Mouse (Mus musculus) gonadal fat pad, adult 2 months (tissue): ENCODE measurements around the gene Eid2b. TPM values are rescaled to one million over a fixed set of nuclear protein-coding genes. Genes with fewer than 3 reads are reported as not detected.
"Not testable (repeated sequence)": the region's sequence is repeated elsewhere in the genome, so short reads cannot be mapped to it uniquely, and the experiment has no call there.

Source experiments
- DNase-seq: peaks from one replicate; pipeline ENCODE4 v3.0.0-alpha.2; 2012; ENCODE audit warnings: low read depth
- polyA plus RNA-seq: library from polyadenylated mRNA; depleted of rRNA; stranded (reverse); fragments of >200 nt; gene quantifications from 2 replicates; pipeline ENCODE4 v1.2.3, GENCODE M21; 2012; rRNA removed

Eid2b gene
- 7.9 and 11.4 TPM in 2 replicates for polyA plus RNA-seq

DNA sequence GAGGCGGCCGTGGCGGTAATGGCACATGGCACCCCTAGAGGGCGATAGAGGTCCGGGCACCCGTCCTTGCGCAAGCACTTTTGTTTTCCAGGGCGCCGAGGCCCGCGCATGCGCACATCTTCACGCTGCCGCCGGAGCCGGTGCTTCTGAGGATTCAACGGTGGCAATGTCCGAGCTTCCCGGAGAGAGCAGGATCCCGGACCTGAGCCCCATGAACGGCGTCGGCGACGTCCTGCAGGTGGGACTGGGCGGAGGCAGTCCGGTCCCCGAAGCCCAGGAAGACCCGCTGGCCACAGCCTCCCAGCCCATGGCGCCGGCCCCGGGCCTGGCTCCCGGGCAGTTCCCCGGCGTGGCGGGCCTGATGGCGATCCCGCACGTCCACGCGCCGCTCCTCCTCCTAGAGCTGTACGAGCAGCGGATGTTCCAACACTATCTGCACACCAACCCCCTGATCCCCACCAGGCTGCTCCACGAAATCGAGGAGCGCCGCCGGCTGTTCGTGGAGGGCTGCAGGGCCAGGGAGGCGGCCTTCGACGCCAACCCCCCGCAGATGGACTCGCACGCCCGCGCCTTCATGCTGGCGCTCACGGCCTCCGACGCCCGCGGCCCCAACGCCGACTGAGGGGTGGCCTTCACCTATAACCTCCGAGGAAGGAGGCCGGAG, at the start of gene Eid2b:
TSS of gene Eid2b (plus strand) at position 125 of the 664 bp plus-strand sequence.
- no peak for DNase-seq

DNA sequence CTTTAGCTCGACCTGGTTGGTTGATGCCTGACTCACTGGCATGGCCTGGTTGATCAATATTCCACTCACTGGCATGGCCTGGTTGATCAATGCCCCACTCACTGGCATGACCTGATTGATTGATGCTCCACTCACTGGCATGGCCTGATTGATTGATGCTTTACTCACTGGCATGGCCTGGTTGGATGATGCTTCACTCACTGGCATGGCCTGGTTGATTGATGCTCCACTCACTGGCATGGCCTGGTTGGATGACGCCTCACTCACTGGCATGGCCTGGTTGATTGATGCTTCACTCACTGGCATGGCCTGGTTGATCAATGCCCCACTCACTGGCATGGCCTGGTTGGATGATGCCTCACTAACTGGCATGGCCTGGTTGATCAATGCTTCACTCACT, 33.6 kb upstream of the Eid2b start:
- not testable (repeated sequence) for DNase-seq

DNA sequence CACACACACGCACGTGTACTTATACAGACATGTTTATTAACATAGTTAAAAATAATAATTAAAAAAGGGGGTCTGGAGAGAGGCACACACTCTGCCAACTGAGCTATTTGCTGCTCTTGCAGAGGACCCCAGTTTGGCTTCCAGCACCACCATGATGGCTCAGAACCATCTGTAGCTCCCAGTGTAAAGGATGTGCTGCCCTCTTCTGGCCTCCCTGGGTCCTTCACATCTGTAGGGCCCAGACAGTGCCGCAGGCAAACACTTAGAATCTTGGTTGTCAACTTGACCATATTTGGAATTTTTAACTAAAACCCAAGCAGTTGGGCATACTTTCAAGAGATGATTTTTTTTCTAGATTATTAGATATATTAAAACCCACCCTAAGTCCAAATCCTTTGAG, 28.6 kb upstream of the Eid2b start:
- DNase-seq = no peak

DNA sequence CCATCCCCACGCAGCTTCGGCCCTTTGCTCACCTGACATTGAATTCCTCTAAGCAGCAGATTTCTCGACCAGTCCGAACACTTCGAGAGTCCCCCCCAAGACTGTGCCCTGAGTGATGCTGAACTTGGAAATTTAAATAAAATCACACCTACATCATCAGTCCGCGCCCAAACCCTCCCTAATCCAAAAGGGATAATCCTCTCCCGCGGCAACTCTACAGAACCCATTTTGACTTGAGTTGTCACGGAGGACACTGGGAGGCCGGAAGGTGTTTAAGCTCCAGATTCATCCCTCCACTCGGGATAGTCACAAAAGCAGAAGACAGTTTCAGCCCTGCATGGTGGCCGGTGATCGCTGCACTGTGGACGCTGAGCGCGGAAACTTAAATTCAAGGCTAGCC, 25.6 kb upstream of the Eid2b start:
- DNase-seq = no peak

DNA sequence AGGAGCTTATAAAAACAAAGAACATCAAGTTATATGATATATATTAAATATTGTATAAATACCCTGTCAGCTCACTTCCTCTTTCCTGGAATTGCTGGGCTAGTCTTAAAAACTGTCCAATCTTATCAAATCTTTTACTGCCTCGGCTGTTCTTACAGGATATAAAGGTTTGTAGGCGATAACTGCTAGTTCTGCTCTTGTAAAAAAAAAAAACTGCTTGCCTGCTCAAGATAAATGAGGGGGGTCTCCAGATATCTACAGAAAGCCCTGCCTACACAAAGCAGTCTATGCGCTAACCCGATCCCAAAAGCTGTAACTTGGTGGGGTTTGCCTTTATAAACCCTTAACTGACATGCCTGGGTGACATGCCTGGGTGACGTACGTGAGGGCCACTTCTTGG, 22.9 kb upstream of the Eid2b start:
- no peak for DNase-seq

DNA sequence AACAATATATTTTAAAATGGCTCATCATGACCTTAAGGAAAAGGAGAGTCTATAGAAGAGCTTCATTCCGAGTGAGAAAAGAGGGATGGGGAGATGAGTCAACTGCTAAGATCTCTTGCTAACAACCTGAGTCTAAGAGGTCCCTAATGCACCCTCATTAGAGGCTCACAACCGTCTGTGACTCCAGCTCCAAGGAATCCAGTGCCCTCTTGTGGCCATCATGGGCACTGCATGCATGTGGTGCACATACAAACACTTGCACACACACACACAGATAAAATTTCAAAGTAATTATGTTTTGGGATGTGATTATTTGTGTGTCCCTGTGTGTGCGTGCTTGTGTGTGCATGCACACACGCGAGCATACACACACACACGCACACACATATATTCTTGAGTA, 22.1 kb upstream of the Eid2b start:
- DNase-seq = no peak

DNA sequence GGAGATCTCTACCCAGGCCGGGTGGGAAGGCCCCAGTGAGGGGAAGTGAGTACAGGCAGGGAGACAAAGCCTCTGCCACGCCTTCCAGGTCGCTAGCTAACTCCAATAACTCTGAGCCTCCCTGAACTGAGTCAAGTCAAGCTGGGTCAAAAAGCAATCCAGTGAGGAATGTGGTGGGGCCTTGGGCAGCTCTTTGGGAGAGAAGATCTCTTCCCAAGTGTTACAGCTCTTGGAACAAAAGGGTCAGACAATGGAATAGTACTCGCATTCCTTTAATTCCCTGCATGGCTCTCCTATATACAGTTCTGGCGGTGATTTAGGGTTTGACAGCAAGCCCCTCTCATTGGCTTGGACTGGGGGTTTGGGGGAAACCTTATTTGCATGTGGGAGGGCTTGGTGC, 14.7 kb upstream of the Eid2b start:
- DNase-seq = no peak

DNA sequence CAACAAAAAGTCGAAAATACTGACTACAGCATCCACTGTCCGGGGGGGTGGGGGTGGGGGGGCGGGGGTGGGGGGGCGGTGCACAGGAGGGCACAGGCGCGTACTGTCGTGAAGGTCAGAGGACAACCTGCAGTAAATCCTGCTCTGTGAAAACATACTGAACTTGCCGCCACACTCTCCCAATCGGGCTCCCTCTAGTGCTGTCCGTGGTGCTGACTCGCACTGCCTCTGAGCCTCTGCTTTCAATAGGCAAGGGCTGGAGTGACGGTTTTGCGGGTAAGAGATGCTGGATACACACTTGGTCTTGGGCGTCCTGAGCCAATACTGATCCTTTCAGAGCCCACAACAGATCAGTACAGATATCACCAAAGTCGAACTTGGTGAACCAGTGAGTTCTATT, 13.8 kb upstream of the Eid2b start:
- no peak for DNase-seq

DNA sequence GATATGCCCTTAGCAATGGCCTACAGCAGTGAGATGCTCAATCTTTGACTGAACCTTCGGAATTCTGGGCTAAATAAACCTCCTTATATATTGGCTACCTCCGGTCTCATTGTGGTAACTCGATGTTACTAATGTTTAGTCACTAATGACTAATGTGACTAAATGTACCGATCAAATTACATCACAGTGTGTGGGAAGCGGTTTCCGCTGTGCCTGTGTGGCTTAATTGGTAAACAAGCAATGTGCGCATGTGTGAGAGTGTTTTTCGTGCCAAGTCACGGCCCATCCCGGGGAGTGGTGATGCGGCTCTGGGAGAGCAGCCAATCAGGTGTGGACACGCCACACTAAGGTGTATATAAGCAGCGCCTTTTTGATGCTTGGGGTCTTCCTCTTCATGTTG, 12.1 kb upstream of the Eid2b start:
- no peak for DNase-seq

DNA sequence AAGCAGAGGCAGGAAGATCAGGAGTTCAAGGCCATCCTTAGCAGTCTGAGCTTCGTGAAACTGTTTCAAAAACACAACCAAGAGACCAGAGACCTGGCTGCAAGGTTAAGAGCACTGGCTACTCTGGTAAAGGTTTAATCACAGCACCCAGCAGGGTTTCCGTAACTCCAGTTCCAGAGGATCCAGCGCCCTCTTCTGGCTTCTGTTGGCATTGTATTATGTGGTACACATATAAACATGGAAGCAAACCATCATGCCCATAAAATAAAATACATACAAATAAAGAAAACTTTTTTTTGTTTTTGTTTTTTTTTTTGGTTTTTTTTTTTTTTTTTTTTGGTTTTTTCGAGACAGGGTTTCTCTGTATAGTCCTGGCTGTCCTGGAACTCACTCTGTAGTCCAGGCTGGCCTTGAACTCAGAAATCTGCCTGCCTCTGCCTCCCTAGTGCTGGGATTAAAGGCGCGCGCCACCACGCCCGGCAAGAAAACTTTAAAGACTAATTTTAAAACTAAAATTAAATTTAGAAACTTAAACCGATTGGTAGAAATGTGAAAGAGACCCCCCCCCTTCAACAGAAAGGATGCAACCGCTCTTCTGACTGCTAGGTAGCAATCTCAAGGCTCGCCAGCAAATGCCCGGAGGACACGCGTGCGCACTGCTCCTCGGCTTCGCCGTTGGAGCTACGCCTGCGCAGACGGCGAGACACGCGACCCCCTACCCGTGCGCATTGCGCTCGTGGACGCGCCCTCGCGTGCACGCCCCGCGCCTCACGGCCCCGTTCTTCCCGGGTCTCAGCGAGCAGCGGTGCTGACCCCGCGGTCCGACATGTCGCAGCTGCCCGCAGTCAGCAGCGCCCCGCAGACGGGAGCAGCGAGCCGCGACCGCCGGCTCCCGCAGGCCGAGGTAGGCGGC, 10.2 kb upstream of the Eid2b start, which contains the start of gene Eid2:
TSS of gene Eid2 (plus strand) at position 753 of the 913 bp plus-strand sequence.
- DNase-seq = no peak

DNA sequence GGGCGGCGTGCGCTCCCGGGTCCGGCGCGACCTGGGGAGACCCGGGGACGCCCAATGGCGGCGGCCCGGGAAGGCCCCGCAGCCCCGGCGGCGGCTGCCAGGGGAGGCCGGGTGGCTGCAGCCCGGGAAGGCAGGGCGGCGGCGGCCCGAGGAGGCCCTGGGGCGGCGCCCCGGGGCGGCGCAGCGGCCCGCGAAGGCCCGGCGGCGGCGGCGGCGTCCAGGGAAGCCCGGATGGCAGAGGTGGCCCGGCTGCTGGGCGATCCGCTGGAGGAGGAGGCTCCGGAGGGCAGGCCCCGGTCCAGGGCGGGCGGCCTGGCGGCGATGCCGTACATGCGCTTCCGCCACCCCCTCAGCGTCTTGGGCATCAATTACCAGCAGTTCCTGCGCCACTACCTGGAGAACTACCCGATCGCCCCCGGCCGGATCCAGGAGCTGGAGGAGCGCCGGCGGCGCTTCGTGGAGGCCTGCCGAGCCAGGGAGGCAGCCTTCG, 9.5 kb upstream of the Eid2b start:
- DNase-seq = no peak

DNA sequence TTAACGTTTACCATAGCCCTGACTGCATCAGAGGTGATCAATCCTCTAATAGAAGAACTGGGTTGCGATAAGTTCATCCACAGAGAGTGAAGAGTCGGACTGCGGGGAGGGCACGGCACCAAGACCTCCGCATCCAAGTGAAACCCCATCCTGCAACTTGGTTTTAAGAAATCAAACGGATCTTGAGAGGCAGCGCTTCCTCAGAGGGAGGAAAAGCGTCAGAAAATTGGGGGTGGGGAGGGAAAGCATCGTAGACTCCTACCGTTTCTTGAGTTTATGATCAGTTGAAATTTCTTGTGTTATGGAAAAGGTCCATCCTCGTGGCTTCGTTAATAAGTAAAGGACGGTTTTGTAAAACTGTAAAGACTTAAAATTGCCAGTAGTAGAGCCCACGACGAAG, 9.0 kb upstream of the Eid2b start:
- no peak for DNase-seq

DNA sequence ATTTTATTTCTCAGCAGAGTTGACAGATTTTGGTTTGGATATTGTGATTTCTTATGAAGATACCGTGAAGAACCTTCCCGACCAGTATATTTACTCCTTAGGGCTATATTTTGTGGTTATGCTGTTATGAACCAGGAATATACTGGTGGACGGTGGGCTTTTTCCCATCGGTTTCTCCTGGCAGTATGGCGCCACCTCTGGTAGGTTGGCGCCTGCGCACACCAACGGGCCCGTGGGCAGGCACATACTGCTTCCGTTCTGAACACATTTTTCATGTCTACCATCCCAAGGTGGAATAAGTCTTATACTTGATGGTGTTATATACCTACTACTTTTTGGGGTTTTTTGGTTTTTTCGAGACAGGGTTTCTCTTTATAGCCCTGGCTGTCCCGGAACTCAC, 8.2 kb upstream of the Eid2b start:
- no peak for DNase-seq

DNA sequence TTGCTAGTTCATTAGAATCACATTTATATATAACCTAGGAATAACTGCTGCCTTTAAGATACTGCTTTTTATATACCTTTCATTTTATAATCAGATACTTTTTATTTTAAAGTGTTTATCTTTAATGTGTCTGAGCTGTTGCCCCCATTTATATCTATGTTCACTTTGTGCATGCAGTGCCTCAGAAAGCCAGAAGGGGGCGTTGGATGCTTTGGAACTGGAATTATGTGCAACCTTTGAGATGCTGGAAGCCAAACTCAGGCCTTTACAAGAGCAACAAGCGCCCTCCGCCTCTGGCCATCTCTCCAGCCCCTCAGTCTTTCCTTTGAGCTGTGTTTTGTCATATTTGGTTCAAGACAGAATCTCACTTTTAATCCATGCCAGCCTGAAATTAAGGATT, 5.8 kb upstream of the Eid2b start:
- DNase-seq = no peak

DNA sequence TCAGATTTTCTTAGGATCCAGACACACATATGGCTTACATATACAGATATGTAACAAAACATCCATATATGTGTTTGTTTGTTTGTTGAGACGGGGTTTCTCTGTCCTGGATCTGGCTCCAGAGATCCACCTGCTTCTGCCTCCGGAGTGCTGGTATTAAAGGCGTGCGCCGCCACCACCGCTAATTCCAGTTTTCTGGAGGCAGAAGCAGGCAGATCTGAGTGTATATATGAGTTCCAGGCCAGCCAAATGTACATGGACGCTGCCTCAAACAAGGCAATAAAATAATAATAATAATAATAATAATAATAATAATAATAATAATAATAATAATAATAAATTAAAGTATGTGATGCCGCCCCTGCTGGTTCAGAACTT, 313 bp upstream of the Eid2b start:
- DNase-seq = no peak

DNA sequence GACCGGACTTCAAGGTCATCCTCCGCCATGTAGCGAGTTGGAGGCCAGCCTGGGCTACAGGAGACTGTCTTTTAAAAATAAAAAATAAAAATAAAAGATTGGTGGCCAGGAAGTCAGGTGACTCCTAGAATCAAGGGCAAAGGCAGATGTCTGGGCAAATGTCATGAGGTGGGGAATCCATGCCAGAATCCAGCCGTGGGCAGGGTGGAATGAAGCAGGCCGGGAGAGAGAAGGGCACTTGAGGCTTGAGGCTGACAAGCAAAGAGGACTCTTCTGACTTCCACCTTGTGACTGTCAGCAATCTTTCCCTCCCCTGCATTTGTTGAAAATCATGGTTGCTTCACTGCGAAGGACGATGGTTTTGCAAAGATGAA, 727 bp downstream of the Eid2b start:
- DNase-seq = no peak

DNA sequence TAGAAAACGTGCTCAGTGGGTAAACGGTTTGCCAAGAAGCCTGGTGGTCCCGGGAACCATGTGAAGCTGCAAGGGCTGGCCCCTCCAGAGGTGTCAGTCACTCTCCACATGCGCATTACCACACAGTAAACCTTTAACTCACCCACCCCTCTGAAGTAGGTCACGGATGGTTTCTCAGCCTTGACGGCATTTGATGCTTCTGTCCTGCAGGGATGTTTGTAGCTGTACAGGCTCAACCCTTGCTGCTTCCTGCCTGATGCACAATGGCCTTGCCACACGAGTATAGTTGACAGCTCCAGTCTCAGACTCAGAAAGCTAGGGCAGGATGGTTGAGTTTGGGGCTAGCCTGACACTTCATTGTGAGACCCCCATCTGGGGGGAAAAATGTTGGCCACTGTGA, 3.1 kb downstream of the Eid2b start:
- no peak for DNase-seq

DNA sequence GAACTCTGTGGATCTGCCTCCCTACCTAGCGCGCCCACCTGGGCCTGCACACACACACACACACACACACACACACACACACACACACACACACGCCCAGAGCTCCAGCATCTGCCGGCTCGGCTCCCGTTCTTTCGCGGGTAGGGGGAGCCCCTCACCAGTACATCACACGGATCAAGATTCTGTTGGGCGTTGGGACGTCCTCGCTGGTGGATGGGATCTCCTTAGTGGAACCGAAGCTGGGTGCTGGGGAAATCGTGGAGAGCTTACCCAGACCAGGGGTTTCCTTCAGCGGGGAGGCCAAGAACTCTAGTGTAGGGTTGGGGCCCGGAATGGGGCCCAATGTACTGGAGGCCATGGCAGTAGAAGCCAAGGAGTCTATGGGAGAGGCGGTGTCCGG, 12.6 kb downstream of the Eid2b start:
- no peak for DNase-seq

DNA sequence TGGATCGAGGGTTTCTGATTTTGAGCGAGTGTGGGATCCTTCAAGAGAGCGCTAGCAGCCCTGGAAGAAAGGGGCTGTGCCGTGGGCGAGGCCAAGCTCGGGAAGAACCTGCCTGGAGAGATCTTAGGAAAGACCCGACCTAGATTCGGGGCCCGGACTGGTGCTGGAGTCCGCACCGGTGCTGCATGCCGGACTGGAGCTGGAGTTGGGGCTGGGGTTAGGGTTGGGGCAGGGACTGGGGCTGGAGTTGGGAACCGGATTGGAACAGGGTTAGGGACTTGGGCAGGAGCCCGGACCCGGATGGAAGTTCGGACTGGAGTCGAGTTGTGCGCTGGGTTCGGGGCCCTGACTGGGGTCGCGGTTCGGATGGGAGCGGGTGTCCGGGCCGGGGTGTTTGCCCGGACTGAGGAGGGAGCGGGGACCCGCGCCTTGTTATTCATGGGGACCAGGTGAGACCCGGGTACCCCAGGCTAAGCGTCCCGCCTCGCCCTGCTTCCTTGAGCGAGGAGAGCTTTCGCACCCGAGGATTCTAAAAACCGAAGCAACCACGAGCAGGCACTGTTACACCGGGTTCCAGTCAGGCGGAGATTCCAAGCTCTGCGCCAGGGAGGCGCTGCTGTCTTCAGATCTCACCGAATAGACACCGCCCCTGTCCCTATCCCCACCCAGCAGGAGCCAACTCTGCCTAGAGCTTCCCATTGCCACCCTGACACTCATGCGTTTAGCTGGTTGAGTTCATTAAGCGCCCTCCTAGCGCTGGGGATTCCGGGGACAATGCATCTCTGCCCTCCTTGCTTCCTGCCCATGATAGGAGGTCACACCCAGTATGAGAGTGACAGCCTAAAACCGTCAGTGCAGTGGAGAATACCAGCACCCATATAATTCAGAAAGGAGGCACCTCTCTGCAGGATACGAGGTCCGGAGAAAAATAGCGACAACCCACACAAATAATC, 13.4 kb downstream of the Eid2b start, which contains the start of gene Selenov:
TSS of gene Selenov (minus strand) at position 549 of the 953 bp plus-strand sequence.
- DNase-seq = no peak

DNA sequence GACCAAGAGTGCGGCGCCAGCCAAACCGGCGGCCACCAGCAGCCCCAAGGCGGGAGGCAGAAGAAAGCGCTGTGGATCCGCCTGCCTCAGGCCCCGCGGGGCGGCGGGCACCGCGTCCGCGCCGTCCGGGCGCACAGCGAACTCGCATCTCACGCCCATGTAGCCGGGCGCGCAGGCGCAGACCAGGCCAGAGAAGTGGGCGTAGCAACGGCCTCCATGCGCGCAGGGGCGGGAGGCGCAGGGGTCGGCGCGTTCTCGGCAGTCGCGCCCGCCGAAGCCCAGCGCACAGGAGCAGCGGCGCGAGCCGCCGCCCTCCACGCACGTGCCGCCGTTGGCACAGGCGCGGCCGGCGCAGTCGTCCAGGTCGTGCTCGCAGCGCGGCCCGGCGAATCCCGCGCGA, 16.9 kb downstream of the Eid2b start:
- DNase-seq = no peak

DNA sequence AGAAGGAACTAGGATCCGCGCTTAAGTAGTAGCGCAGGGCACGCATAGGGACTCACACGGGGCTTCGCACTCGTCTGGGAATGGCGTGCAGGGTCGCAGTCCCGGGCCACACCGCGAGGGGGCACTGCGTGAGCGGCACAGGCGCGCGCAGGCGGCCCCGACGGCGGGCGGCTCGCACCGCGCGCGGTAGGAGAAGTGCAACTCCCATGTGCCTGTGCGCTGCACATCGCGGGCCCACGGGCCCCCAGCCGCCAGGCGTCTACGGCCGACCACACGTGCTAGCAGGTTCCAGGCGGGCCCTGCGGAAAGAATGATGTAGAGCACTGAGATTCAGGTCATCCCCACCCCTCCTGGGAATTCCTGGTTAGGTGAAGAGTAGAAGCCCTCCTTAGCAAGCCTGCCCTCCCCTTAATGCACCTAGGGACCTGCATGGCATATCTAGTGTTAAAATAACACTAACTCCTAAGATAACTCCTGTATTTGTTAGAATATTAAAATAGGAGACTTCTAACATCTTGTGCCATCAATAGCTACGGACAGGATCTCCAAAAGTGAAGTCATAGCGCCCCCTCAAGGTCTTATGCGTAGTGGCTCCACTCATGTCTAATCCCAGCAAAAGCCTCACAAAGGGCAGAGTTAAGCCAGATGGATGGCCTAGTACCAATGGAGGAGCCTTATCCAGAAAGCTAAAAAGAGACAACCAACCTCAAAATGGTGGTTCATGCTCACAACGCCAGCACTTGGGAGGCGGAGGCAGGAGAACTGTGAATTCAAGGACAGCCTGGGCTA, 21.5 kb downstream of the Eid2b start:
- no peak for DNase-seq
